In the genomic region with DNA sequence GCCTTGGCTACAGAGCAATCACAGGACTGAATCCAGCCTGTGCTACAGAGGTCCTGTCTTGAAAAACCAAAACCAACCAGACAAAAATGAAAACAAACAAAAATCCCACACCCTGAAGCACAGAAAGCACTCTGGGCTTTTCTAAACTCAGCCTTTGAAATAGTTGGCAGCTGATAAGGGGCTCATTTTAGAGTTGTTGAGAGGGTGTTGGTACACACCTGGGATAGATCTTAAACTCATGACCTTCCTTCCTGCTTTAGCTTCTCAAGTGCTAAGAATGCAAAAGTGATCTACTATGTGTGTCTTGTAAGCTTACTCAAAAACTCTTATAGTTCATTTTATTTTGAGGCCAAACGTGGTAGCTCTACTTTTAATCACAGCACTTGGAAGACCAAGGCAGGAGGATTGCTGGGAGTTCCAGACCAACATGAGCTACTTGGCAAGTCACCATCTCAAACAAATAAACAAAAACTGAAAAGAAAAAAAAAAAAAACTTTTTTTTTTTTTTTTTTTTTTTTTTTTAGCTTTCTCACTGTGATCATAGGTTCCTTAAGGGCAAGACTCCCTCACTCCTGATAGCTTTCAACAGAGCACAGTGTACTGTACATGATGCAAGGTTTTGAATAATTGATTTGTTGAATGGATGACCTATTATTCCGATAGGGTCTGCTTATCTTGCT, we compare ENCODE assay signal across 10 mouse cellular contexts. TPM values are rescaled to one million over a fixed set of nuclear protein-coding genes. Genes with fewer than 3 reads are reported as not detected.
A peak's percentile ranks its signal among the peaks of the same experiment; 100 is the strongest.
DNase-seq lines count a peak whose midpoint lies in the region; ATAC-seq and TF ChIP-seq lines count a peak whose summit lies in the region.
"Had no signal": no experiment of that assay in that cellular context is flagged by ENCODE, and none has a peak within 500 bp of the region (broad histone marks: within the 10 kb centered on the region; RNA-seq: fewer than 3 reads in every experiment).

No protein-coding gene starts in this region.

- H3K9ac ChIP-seq in heart, adult 2 months (ENCODE audit: low read depth, low read length), result no peak overlapping the region
- H3K9ac ChIP-seq in lung, postnatal 0 days (replicated peaks; ENCODE audit: low read depth), result no peak overlapping the region
- no peak overlapping the region for H3K9ac ChIP-seq in hindbrain, embryonic 13.5 days
- no peak overlapping the region for H3K9ac ChIP-seq in midbrain, embryonic 15.5 days
- H3K9ac ChIP-seq: embryonic facial prominence, embryonic 13.5 days had no signal

- DNase-seq in heart, adult 2 months, result no peak
- no peak for DNase-seq in heart, adult 9 months (ENCODE audit: low spot score in 2 of 2)
- peak; percentile 82 for DNase-seq in lung, postnatal 0 days (ENCODE audit: low spot score)
- DNase-seq in lung, adult 2 months, result no peak
- no peak for DNase-seq in left cerebral cortex, postnatal 14 days (ENCODE audit: low spot score in 2 of 2)
- DNase-seq in spleen, adult 18-20 months, result no peak

- TF ChIP-seq EP300 in heart, adult 2 months (IDR thresholded peaks at IDR 0.05; ENCODE audit: insufficient read depth, low read depth, low read length), result no peak
- TF ChIP-seq EP300 in lung, postnatal 0 days (IDR thresholded peaks at IDR 0.05), result peak; percentile 87

- H3K27ac ChIP-seq in heart, adult 2 months, result peak overlapping the region; percentile 8; the same call in 1 of the 2 replicates
- H3K27ac ChIP-seq in lung, postnatal 0 days (ENCODE audit: low read length), result no peak overlapping the region
- H3K27ac ChIP-seq in hindbrain, embryonic 13.5 days, result no peak overlapping the region
- H3K27ac ChIP-seq in midbrain, embryonic 15.5 days, result no peak overlapping the region
- H3K27ac ChIP-seq: embryonic facial prominence, embryonic 13.5 days; layer of hippocampus, adult 2 months had no signal

- TF ChIP-seq POLR2A in heart, adult 2 months (IDR thresholded peaks at IDR 0.05; ENCODE audit: insufficient read depth, low read depth, low read length), result no peak
- no peak for TF ChIP-seq POLR2A in lung, adult 2 months (IDR thresholded peaks at IDR 0.05; ENCODE audit: borderline replicate concordance, extremely low read depth, low read depth, low read length)

- WGBS in heart, adult 2 months, result 19% methylated on average over 2 of the region's 2 CpGs
- WGBS in lung, postnatal 0 days, result 23% methylated on average over 2 of the region's 2 CpGs
- 17% methylated on average over 2 of the region's 2 CpGs for WGBS in lung, adult 2 months
- WGBS in hindbrain, embryonic 13.5 days, result 48% methylated on average over 2 of the region's 2 CpGs
- WGBS in midbrain, embryonic 15.5 days, result 44% methylated on average over 2 of the region's 2 CpGs

- peak; percentile 49 for ATAC-seq in lung, postnatal 0 days
- ATAC-seq in hindbrain, embryonic 13.5 days (ENCODE audit: low FRiP score), result peak; percentile 43; the same call in 1 of the 2 replicates
- ATAC-seq in midbrain, embryonic 15.5 days (replicated peaks), result peak; percentile 65

- no peak overlapping the region for H3K4me2 ChIP-seq in lung, postnatal 0 days (replicated peaks; ENCODE audit: low read depth, low read length)
- H3K4me2 ChIP-seq in hindbrain, embryonic 13.5 days, result no peak overlapping the region
- H3K4me2 ChIP-seq in midbrain, embryonic 15.5 days, result no peak overlapping the region
- H3K4me2 ChIP-seq: embryonic facial prominence, embryonic 13.5 days had no signal

- no peaks in the 10 kb centered on the region for H3K36me3 ChIP-seq in heart, adult 2 months (ENCODE audit: control insufficient read depth, insufficient read depth, low read length)
- H3K36me3 ChIP-seq in lung, postnatal 0 days (ENCODE audit: insufficient read depth, low read length), result no peaks in the 10 kb centered on the region
- no peaks in the 10 kb centered on the region for H3K36me3 ChIP-seq in hindbrain, embryonic 13.5 days
- no peaks in the 10 kb centered on the region for H3K36me3 ChIP-seq in midbrain, embryonic 15.5 days (replicated peaks)
- H3K36me3 ChIP-seq: embryonic facial prominence, embryonic 13.5 days had no signal

- no peaks in the 10 kb centered on the region for H3K79me2 ChIP-seq in heart, adult 2 months (replicated peaks; ENCODE audit: control insufficient read depth, insufficient read depth, low read length)

- H3K27me3 ChIP-seq in heart, adult 2 months (ENCODE audit: control insufficient read depth, insufficient read depth, low read length), result no peaks in the 10 kb centered on the region
- no peaks in the 10 kb centered on the region for H3K27me3 ChIP-seq in lung, postnatal 0 days (replicated peaks; ENCODE audit: insufficient read depth, low read length)
- no peaks in the 10 kb centered on the region for H3K27me3 ChIP-seq in hindbrain, embryonic 13.5 days
- no peaks in the 10 kb centered on the region for H3K27me3 ChIP-seq in midbrain, embryonic 15.5 days (replicated peaks)
- H3K27me3 ChIP-seq: embryonic facial prominence, embryonic 13.5 days had no signal

- no peak for TF ChIP-seq CTCF in heart, adult 2 months (IDR thresholded peaks at IDR 0.05)
- TF ChIP-seq CTCF in lung, postnatal 0 days (IDR thresholded peaks at IDR 0.05), result no peak
- no peak for TF ChIP-seq CTCF in lung, adult 2 months (IDR thresholded peaks at IDR 0.05; ENCODE audit: insufficient read depth, low read length)

- intact Hi-C loops in heart, adult 2 months (cut with DNase I), result loop anchor here (1.0 to 10.0 kb wide), 3 partner anchors 70 to 312 kb away; no protein-coding TSS in a partner anchor
- intact Hi-C loops in left cerebral cortex, postnatal 14 days (cut with DNase I), result loop anchor here (1.0 to 10.0 kb wide), 2 partner anchors 70 to 212 kb away; no protein-coding TSS in a partner anchor

- no peak overlapping the region for H3K4me3 ChIP-seq in heart, adult 2 months
- H3K4me3 ChIP-seq in lung, postnatal 0 days (ENCODE audit: low read depth, low read length), result no peak overlapping the region
- H3K4me3 ChIP-seq in lung, adult 2 months (replicated peaks; ENCODE audit: extremely low read depth, low read depth, low read length), result no peak overlapping the region
- H3K4me3 ChIP-seq in hindbrain, embryonic 13.5 days, result no peak overlapping the region
- no peak overlapping the region for H3K4me3 ChIP-seq in midbrain, embryonic 15.5 days
- H3K4me3 ChIP-seq: embryonic facial prominence, embryonic 13.5 days; layer of hippocampus, adult 2 months had no signal

- H3K4me1 ChIP-seq in heart, adult 2 months (ENCODE audit: control insufficient read depth, insufficient read depth, low read length), result peaks cover 15% of the 10 kb centered on the region
- peaks cover 12% of the 10 kb centered on the region; the same call in 1 of the 2 replicates for H3K4me1 ChIP-seq in lung, postnatal 0 days (ENCODE audit: insufficient read depth, low read depth, low read length)
- H3K4me1 ChIP-seq in lung, adult 2 months (ENCODE audit: control insufficient read depth, insufficient read depth, low read length), result peaks cover 17% of the 10 kb centered on the region
- 0 out of 2 replicates have a peak, but pooled peaks cover 2% of the 10 kb centered on the region for H3K4me1 ChIP-seq in hindbrain, embryonic 13.5 days (replicated peaks)
- H3K4me1 ChIP-seq in midbrain, embryonic 15.5 days, result no peaks in the 10 kb centered on the region

- no peaks in the 10 kb centered on the region for H3K9me3 ChIP-seq in lung, postnatal 0 days (ENCODE audit: low read length)
- no peaks in the 10 kb centered on the region for H3K9me3 ChIP-seq in hindbrain, embryonic 13.5 days
- no peaks in the 10 kb centered on the region for H3K9me3 ChIP-seq in midbrain, embryonic 15.5 days
- H3K9me3 ChIP-seq: embryonic facial prominence, embryonic 13.5 days had no signal

RNA-seq across cellular contexts. Expression of a gene that starts 9.2 kb away (rescaled TPM):
- 10 to 100 TPM; 36.8 to 41.0 TPM for total RNA-seq in heart, adult 2 months (2021)
- 37.0 and 54.6 TPM in 2 replicates for polyA plus RNA-seq in heart, adult 2 months (2012; rRNA removed)
- polyA plus RNA-seq in lung, postnatal 0 days (2015; fragmentation: Nextera tagmentation; extraction: Ambion mirVana), result 36.6 and 40.2 TPM in 2 replicates
- 30.1 and 30.9 TPM in 2 replicates for polyA plus RNA-seq in lung, adult 2 months (2012; rRNA removed)
- 116 and 131 TPM in 2 replicates for polyA plus RNA-seq in hindbrain, embryonic 13.5 days (2015; fragmentation: Nextera tagmentation; extraction: Ambion mirVana)
- 140 and 144 TPM in 2 replicates for polyA plus RNA-seq in midbrain, embryonic 15.5 days (2015; fragmentation: Nextera tagmentation; extraction: Ambion mirVana)
- 100 to 1,000 TPM; 305 to 316 TPM for total RNA-seq in left cerebral cortex, postnatal 14 days (2021)

RNA-seq across cellular contexts. Expression of a gene that starts 33.4 kb away (rescaled TPM):
- 1 to 10 TPM; 3.4 to 6.2 TPM for total RNA-seq in heart, adult 2 months (2021)
- polyA plus RNA-seq in heart, adult 2 months (2012; rRNA removed), result 1.8 and 3.5 TPM in 2 replicates
- 1.0 and 1.7 TPM in 2 replicates for polyA plus RNA-seq in lung, postnatal 0 days (2015; fragmentation: Nextera tagmentation; extraction: Ambion mirVana)
- 2.2 and 6.1 TPM in 2 replicates for polyA plus RNA-seq in lung, adult 2 months (2012; rRNA removed)
- polyA plus RNA-seq in hindbrain, embryonic 13.5 days (2015; fragmentation: Nextera tagmentation; extraction: Ambion mirVana), result 0.40 and 0.45 TPM in 2 replicates
- polyA plus RNA-seq in midbrain, embryonic 15.5 days (2015; fragmentation: Nextera tagmentation; extraction: Ambion mirVana), result 0.23 and 0.31 TPM in 2 replicates
- 1 to 10 TPM; 7.4 to 7.7 TPM for total RNA-seq in left cerebral cortex, postnatal 14 days (2021)
